Mouse (Mus musculus) gonadal fat pad, adult 2 months (tissue): ENCODE data around the gene S100a8. TPM values are rescaled to one million over a fixed set of nuclear protein-coding genes. Genes with fewer than 3 reads are reported as not detected.

ENCODE experiments used
- DNase-seq: peaks from one replicate; pipeline ENCODE4 v3.0.0-alpha.2; 2012; ENCODE audit warnings: low read depth
- polyA plus RNA-seq: library from polyadenylated mRNA; depleted of rRNA; stranded (reverse); fragments of >200 nt; gene quantifications from 2 replicates; pipeline ENCODE4 v1.2.3, GENCODE M21; 2012; rRNA removed

Gene S100a8
- 0.48 and 7.4 TPM in 2 replicates for polyA plus RNA-seq

GRCm38 (mm10) chr3:90668846-90669245 is at the start of gene S100a8:
S100a8 (plus strand) TSS chr3:90668978.
- peak; percentile 83 for DNase-seq

GRCm38 (mm10) chr3:90621552-90621951 is 47.2 kb upstream of the S100a8 start:
- DNase-seq: no peak

- no peak for DNase-seq
Observed at GRCm38 (mm10) chr3:90623435-90624071, 45.2 kb upstream of the S100a8 start.

GRCm38 (mm10) chr3:90625496-90625895 is 43.3 kb upstream of the S100a8 start:
- DNase-seq: no peak

GRCm38 (mm10) chr3:90626266-90627021 is 42.3 kb upstream of the S100a8 start:
- no peak for DNase-seq

GRCm38 (mm10) chr3:90627366-90627765 is 41.4 kb upstream of the S100a8 start:
- DNase-seq: no peak

GRCm38 (mm10) chr3:90627807-90628206 is 41.0 kb upstream of the S100a8 start:
- DNase-seq: no peak

GRCm38 (mm10) chr3:90629298-90629697 is 39.5 kb upstream of the S100a8 start:
- no peak for DNase-seq

- DNase-seq: no peak
Observed at GRCm38 (mm10) chr3:90631984-90632383, 36.8 kb upstream of the S100a8 start.

GRCm38 (mm10) chr3:90638511-90639275 is 30.1 kb upstream of the S100a8 start:
- DNase-seq: no peak

- no peak for DNase-seq
Observed at GRCm38 (mm10) chr3:90639511-90640154, 29.1 kb upstream of the S100a8 start.

GRCm38 (mm10) chr3:90640981-90641380 is 27.8 kb upstream of the S100a8 start:
- no peak for DNase-seq

GRCm38 (mm10) chr3:90644220-90644619 is 24.6 kb upstream of the S100a8 start:
- DNase-seq: no peak

GRCm38 (mm10) chr3:90647291-90647690 is 21.5 kb upstream of the S100a8 start:
- peak; percentile 68 for DNase-seq

GRCm38 (mm10) chr3:90648981-90649380 is 19.8 kb upstream of the S100a8 start:
- no peak for DNase-seq

- DNase-seq: no peak
Observed at GRCm38 (mm10) chr3:90649832-90650231, 18.9 kb upstream of the S100a8 start.

GRCm38 (mm10) chr3:90652878-90653508 is 15.8 kb upstream of the S100a8 start:
- no peak for DNase-seq

GRCm38 (mm10) chr3:90653717-90654116 is 15.1 kb upstream of the S100a8 start, which contains the start of gene S100a7a:
S100a7a (plus strand) TSS chr3:90654017.
- DNase-seq: no peak

- no peak for DNase-seq
Observed at GRCm38 (mm10) chr3:90657405-90657804, 11.4 kb upstream of the S100a8 start.

- DNase-seq: no peak
Observed at GRCm38 (mm10) chr3:90659364-90660044, 9.3 kb upstream of the S100a8 start.

- DNase-seq: no peak
Observed at GRCm38 (mm10) chr3:90664219-90664618, 4.6 kb upstream of the S100a8 start.
